Mouse (Mus musculus) kidney, adult 2 months (tissue): ENCODE data around the gene Bhmt2. TPM values are rescaled to one million over a fixed set of nuclear protein-coding genes. Genes with fewer than 3 reads are reported as not detected.
A peak's percentile ranks its signal among the peaks of the same experiment; 100 is the strongest.

Source experiments
- DNase-seq: peaks from one replicate; pipeline ENCODE4 v3.0.0; 2021
- H3K27ac ChIP-seq: fragments of 200-500 bp; 2 replicates; pipeline ENCODE4 v1.5.1; 2012; ENCODE audit warnings: low read depth, low read length, control low read depth, inconsistent platforms; ENCODE audit not compliant: insufficient read depth
- H3K27me3 ChIP-seq: fragments of 200-500 bp; replicated peaks from 2 replicates; pipeline ENCODE4 v1.6.1; 2012; ENCODE audit warnings: mild to moderate bottlenecking, moderate library complexity, low read length, inconsistent platforms; ENCODE audit not compliant: control insufficient read depth, insufficient read depth
- H3K36me3 ChIP-seq: fragments of 200-500 bp; 2 replicates; pipeline ENCODE4 v1.6.1; 2012; ENCODE audit warnings: mild to moderate bottlenecking, moderate library complexity, low read length, inconsistent platforms; ENCODE audit not compliant: control insufficient read depth, insufficient read depth
- H3K4me1 ChIP-seq: fragments of 200-500 bp; 2 replicates; pipeline ENCODE4 v1.6.1; 2011; ENCODE audit warnings: low read length; ENCODE audit not compliant: control insufficient read depth, insufficient read depth
- H3K4me3 ChIP-seq: fragments of 200-500 bp; 2 replicates; pipeline ENCODE4 v1.5.1; 2011; ENCODE audit warnings: mild to moderate bottlenecking, low read depth, low read length, control low read depth; ENCODE audit not compliant: insufficient read depth
- CTCF ChIP-seq: fragments of 200-500 bp; conservative IDR thresholded peaks from 2 replicates; pipeline ENCODE4 v1.5.1; 2011; ENCODE audit warnings: low read depth, mild to moderate bottlenecking, control low read depth, low read length, moderate library complexity, mixed read lengths; ENCODE audit not compliant: insufficient read depth, insufficient read length
- POLR2A ChIP-seq: fragments of 200-500 bp; IDR thresholded peaks from one replicate; pipeline ENCODE4 v1.6.1; 2011; ENCODE audit warnings: low read depth, low read length, control low read depth
- WGBS: fragments of 180-500 bp; shearing (Covaris S2); methylation state at CpG from one replicate; pipeline ENCODE4 v1.1.7; 2018; 5-methylcytosine and 5-hydroxymethylcytosine counted together
- polyA plus RNA-seq: library from polyadenylated mRNA; depleted of rRNA; stranded (reverse); fragments of >200 nt; gene quantifications from 2 replicates; pipeline ENCODE4 v1.2.3, GENCODE M21; 2012

Bhmt2 gene
- polyA plus RNA-seq, 1 experiment = 54.5 TPM

- Histone ChIP-seq H3K36me3 (no peaks in the 10 kb centered on the region), H3K4me1 (peaks cover 11% of the 10 kb centered on the region), H3K4me3 (no peak overlapping the region), H3K27ac (peak overlapping the region; percentile 79), H3K27me3 (no peaks in the 10 kb centered on the region)
- peak; percentile 84 for DNase-seq
- 60% methylated on average over 7 of the region's 7 CpGs for WGBS
- TF ChIP-seq CTCF (no peak), POLR2A (no peak)
Observed at GRCm38 (mm10) chr13:93648387-93649130, 25.5 kb downstream of the Bhmt2 start.

GRCm38 (mm10) chr13:93639636-93640035 is 34.5 kb downstream of the Bhmt2 start:
- no peak overlapping the region for H3K4me3 ChIP-seq
- peaks cover 10% of the 10 kb centered on the region; the same call in 1 of the 2 replicates for H3K4me1 ChIP-seq
- WGBS = 49% methylated on average over 4 of the region's 4 CpGs
- H3K36me3 ChIP-seq = no peaks in the 10 kb centered on the region
- H3K27ac ChIP-seq = peak overlapping the region; percentile 98
- DNase-seq = peak; percentile 92
- no peaks in the 10 kb centered on the region for H3K27me3 ChIP-seq
- TF ChIP-seq CTCF (no peak), POLR2A (no peak)

- Histone ChIP-seq H3K27me3 (no peaks in the 10 kb centered on the region), H3K27ac (0 out of 2 replicates have a peak within 1 kb of the TSS, but pooled peaks have one; percentile 46), H3K4me3 (no peak within 1 kb of the TSS), H3K4me1 (peaks cover 10% of the 10 kb centered on the region; the same call in 1 of the 2 replicates), H3K36me3 (no peaks in the 10 kb centered on the region)
- WGBS = 55% methylated on average over 19 of the region's 19 CpGs
- TF ChIP-seq CTCF (no peak), POLR2A (no peak)
- peak; percentile 68 for DNase-seq
Observed at GRCm38 (mm10) chr13:93637282-93638245, 36.5 kb downstream of the Bhmt2 start, which contains the start of gene Bhmt. Bhmt (minus strand) TSS chr13:93637961.

- DNase-seq = no peak
- H3K27ac ChIP-seq = no peak overlapping the region
- 84% methylated on average over 1 of the region's 1 CpGs for WGBS
- H3K36me3 ChIP-seq = no peaks in the 10 kb centered on the region
- H3K4me1 ChIP-seq = peaks cover 10% of the 10 kb centered on the region; the same call in 1 of the 2 replicates
- H3K27me3 ChIP-seq = no peaks in the 10 kb centered on the region
- no peak overlapping the region for H3K4me3 ChIP-seq
- TF ChIP-seq CTCF (no peak), POLR2A (no peak)
Observed at GRCm38 (mm10) chr13:93636561-93636960, 37.5 kb downstream of the Bhmt2 start.

- no peaks in the 10 kb centered on the region; the same call in 1 of the 2 replicates for H3K4me1 ChIP-seq
- no peak overlapping the region for H3K27ac ChIP-seq
- 85% methylated on average over 5 of the region's 5 CpGs for WGBS
- DNase-seq = no peak
- H3K27me3 ChIP-seq = no peaks in the 10 kb centered on the region
- no peak overlapping the region for H3K4me3 ChIP-seq
- H3K36me3 ChIP-seq = no peaks in the 10 kb centered on the region
- TF ChIP-seq POLR2A (no peak), CTCF (no peak)
Observed at GRCm38 (mm10) chr13:93632927-93633326, 41.2 kb downstream of the Bhmt2 start.

- WGBS = 89% methylated on average over 10 of the region's 10 CpGs
- no peak overlapping the region for H3K27ac ChIP-seq
- no peak overlapping the region for H3K4me3 ChIP-seq
- H3K27me3 ChIP-seq = no peaks in the 10 kb centered on the region
- H3K36me3 ChIP-seq = no peaks in the 10 kb centered on the region
- no peak for DNase-seq
- H3K4me1 ChIP-seq = no peaks in the 10 kb centered on the region
- TF ChIP-seq POLR2A (no peak), CTCF (no peak)
Observed at GRCm38 (mm10) chr13:93630941-93631705, 43.0 kb downstream of the Bhmt2 start.
